Mouse (Mus musculus) B cell, adult (primary cell): ENCODE results near the gene Olfr866. TPM values are rescaled to one million over a fixed set of nuclear protein-coding genes. Genes with fewer than 3 reads are reported as not detected.

Experiments used
- total RNA-seq: library from RNA; stranded (reverse); gene quantifications from 4 replicates; pipeline ENCODE4 v1.2.4, GENCODE M21; 2023; ENCODE audit not compliant: inconsistent age

Gene Olfr866
- not detected in 4 replicates for total RNA-seq

DNA sequence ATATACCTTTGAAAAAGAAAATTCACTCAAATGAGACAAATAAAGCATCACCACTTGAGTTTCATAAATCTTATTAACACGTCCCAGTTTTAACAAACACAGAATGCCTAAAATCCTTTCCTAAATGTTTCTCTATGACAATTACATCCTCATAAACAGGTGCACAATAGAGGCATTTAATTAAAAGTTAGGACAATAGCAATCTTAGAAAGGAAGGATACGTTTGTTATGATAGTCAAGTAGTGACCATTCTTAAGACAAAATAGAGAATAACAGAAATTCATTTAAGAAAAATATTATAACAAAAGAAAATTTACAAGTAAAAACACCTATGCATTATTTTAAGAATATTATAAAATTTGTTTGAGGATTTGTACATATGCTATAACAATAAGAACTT is at the start of gene Olfr866:
TSS of gene Olfr866 (minus strand) at position 101 of the 400 bp plus-strand sequence.

DNA sequence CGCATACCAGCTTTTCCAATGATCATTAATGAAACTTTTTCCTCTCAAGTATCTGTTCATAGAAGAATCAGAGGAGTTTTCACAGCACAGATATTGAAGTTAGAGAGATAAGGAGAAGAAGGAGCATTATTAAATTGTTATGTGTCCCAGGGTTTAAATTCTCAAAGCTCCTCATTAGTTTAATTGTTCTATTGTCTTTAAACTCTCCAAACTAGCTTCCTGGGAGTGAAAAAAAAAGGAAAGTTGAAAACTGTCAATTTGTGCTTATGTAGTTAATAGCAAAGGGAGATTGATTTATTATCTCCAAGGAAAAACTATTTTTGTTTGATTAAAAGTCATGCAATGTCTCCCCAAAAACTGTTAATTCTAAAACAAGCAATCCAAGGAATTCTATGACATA is 29.6 kb upstream of the Olfr866 start, which contains the start of gene Olfr867:
TSS of gene Olfr867 (minus strand) at position 101 of the 400 bp plus-strand sequence.

Other genes with a start within 250 kb of the Olfr866 start
- not detected in 4 replicates for gene Olfr58, start 247.8 kb downstream of the Olfr866 start, total RNA-seq
- gene Olfr859, start 223.1 kb downstream of the Olfr866 start, total RNA-seq, result not detected in 4 replicates
- not detected in 4 replicates for gene Olfr860, start 178.3 kb downstream of the Olfr866 start, total RNA-seq
- not detected in 4 replicates for gene Olfr862, start 140.0 kb downstream of the Olfr866 start, total RNA-seq
- 0.10 TPM in 1 of 4 replicates, not detected in the others for gene Olfr77, start 111.2 kb downstream of the Olfr866 start, total RNA-seq
- gene Olfr867, start 29.5 kb upstream of the Olfr866 start, total RNA-seq, result not detected in 4 replicates
- not detected in 4 replicates for gene Olfr868, start 70.6 kb upstream of the Olfr866 start, total RNA-seq
- not detected in 4 replicates for gene Olfr869, start 101.0 kb upstream of the Olfr866 start, total RNA-seq
- not detected in 4 replicates for gene Olfr870, start 146.0 kb upstream of the Olfr866 start, total RNA-seq
- not detected in 4 replicates for gene Olfr871, start 184.2 kb upstream of the Olfr866 start, total RNA-seq
- not detected in 4 replicates for gene Olfr872, start 209.1 kb upstream of the Olfr866 start, total RNA-seq